Mouse (Mus musculus) forebrain, embryonic 10.5 days (tissue): ENCODE measurements around the gene Dpt. TPM values are rescaled to one million over a fixed set of nuclear protein-coding genes. Genes with fewer than 3 reads are reported as not detected.

Experiments
- DNase-seq: peaks from one replicate; pipeline ENCODE4 v3.0.0-alpha.2; 2017; ENCODE audit warnings: low spot score; ENCODE audit errors: extremely low spot score
- H3K27ac ChIP-seq: fragments of 300-500 bp; sonication (generic); 2 replicates; pipeline ENCODE4 v1.5.1; 2016; ENCODE audit warnings: mild to moderate bottlenecking
- H3K27me3 ChIP-seq: fragments of 300-500 bp; sonication (generic); 2 replicates; pipeline ENCODE4 v1.6.1; 2016; ENCODE audit warnings: mild to moderate bottlenecking; ENCODE audit not compliant: poor library complexity, severe bottlenecking
- H3K36me3 ChIP-seq: fragments of 300-500 bp; sonication (generic); replicated peaks from 2 replicates; pipeline ENCODE4 v1.6.1; 2016; ENCODE audit warnings: mild to moderate bottlenecking, moderate library complexity
- H3K4me1 ChIP-seq: fragments of 300-500 bp; sonication (generic); 2 replicates; pipeline ENCODE4 v1.6.1; 2016
- H3K4me3 ChIP-seq: fragments of 300-500 bp; sonication (generic); 2 replicates; pipeline ENCODE4 v1.5.1; 2016; ENCODE audit warnings: mild to moderate bottlenecking, moderate library complexity
- H3K9me3 ChIP-seq: fragments of 300-500 bp; sonication (generic); 2 replicates; pipeline ENCODE4 v1.6.1; 2016; ENCODE audit warnings: mild to moderate bottlenecking, moderate library complexity
- WGBS: fragments of 180-500 bp; shearing (Covaris S2); methylation state at CpG from one replicate; pipeline ENCODE4 v1.1.7; 2016; 5-methylcytosine and 5-hydroxymethylcytosine counted together
- polyA plus RNA-seq: library from polyadenylated mRNA; unstranded; fragments of >200 nt; fragmentation: Nextera tagmentation; extraction: Ambion mirVana; gene quantifications from 2 replicates; pipeline ENCODE4 v1.2.1, GENCODE M21; 2016

Dpt gene
- polyA plus RNA-seq, 1 experiment from 2014 or later = not detected

- WGBS = 88% methylated on average over 1 of the region's 1 CpGs
- Histone ChIP-seq H3K36me3 (no peaks in the 10 kb centered on the region), H3K9me3 (no peaks in the 10 kb centered on the region), H3K27ac (no peak overlapping the region), H3K4me1 (no peaks in the 10 kb centered on the region), H3K4me3 (no peak overlapping the region), H3K27me3 (no peaks in the 10 kb centered on the region)
- DNase-seq = no peak
Observed at GRCm38 (mm10) chr1:164797746-164798285, 1.4 kb downstream of the Dpt start.

- DNase-seq = no peak
- H3K27ac ChIP-seq = no peak overlapping the region
- H3K4me3 ChIP-seq = no peak overlapping the region
- H3K27me3 ChIP-seq = no peaks in the 10 kb centered on the region
- H3K4me1 ChIP-seq = no peaks in the 10 kb centered on the region
- no peaks in the 10 kb centered on the region for H3K9me3 ChIP-seq
- H3K36me3 ChIP-seq = no peaks in the 10 kb centered on the region
- WGBS = 56% methylated on average over 1 of the region's 1 CpGs
Observed at GRCm38 (mm10) chr1:164798471-164798922, 2.1 kb downstream of the Dpt start.

GRCm38 (mm10) chr1:164799161-164799560, 2.7 kb downstream of the Dpt start:
- H3K9me3 ChIP-seq = no peaks in the 10 kb centered on the region
- no peak for DNase-seq
- H3K36me3 ChIP-seq = no peaks in the 10 kb centered on the region
- 65% methylated on average over 3 of the region's 3 CpGs for WGBS
- no peaks in the 10 kb centered on the region for H3K4me1 ChIP-seq
- no peak overlapping the region for H3K4me3 ChIP-seq
- H3K27me3 ChIP-seq = no peaks in the 10 kb centered on the region
- no peak overlapping the region for H3K27ac ChIP-seq

GRCm38 (mm10) chr1:164804277-164804676, 7.8 kb downstream of the Dpt start:
- H3K4me1 ChIP-seq = no peaks in the 10 kb centered on the region
- H3K9me3 ChIP-seq = no peaks in the 10 kb centered on the region
- no peak overlapping the region for H3K27ac ChIP-seq
- DNase-seq = no peak
- no peaks in the 10 kb centered on the region for H3K27me3 ChIP-seq
- no peaks in the 10 kb centered on the region for H3K36me3 ChIP-seq
- no peak overlapping the region for H3K4me3 ChIP-seq
- 88% methylated on average over 11 of the region's 11 CpGs for WGBS

GRCm38 (mm10) chr1:164804751-164805435, 8.4 kb downstream of the Dpt start:
- no peak overlapping the region for H3K4me3 ChIP-seq
- H3K27me3 ChIP-seq = no peaks in the 10 kb centered on the region
- no peaks in the 10 kb centered on the region for H3K36me3 ChIP-seq
- 87% methylated on average over 10 of the region's 10 CpGs for WGBS
- no peaks in the 10 kb centered on the region for H3K9me3 ChIP-seq
- no peaks in the 10 kb centered on the region for H3K4me1 ChIP-seq
- no peak for DNase-seq
- no peak overlapping the region for H3K27ac ChIP-seq

- Histone ChIP-seq H3K36me3 (no peaks in the 10 kb centered on the region), H3K27me3 (no peaks in the 10 kb centered on the region), H3K4me1 (no peaks in the 10 kb centered on the region), H3K4me3 (no peak overlapping the region), H3K9me3 (no peaks in the 10 kb centered on the region), H3K27ac (no peak overlapping the region)
- WGBS = 96% methylated on average over 2 of the region's 2 CpGs
- no peak for DNase-seq
Observed at GRCm38 (mm10) chr1:164809371-164809770, 12.9 kb downstream of the Dpt start.

- H3K27ac ChIP-seq = no peak overlapping the region
- 81% methylated on average over 3 of the region's 3 CpGs for WGBS
- H3K9me3 ChIP-seq = no peaks in the 10 kb centered on the region
- no peaks in the 10 kb centered on the region for H3K36me3 ChIP-seq
- H3K27me3 ChIP-seq = no peaks in the 10 kb centered on the region
- DNase-seq = no peak
- H3K4me1 ChIP-seq = no peaks in the 10 kb centered on the region
- no peak overlapping the region for H3K4me3 ChIP-seq
Observed at GRCm38 (mm10) chr1:164811296-164811695, 14.9 kb downstream of the Dpt start.

GRCm38 (mm10) chr1:164814243-164814642, 17.8 kb downstream of the Dpt start:
- H3K36me3 ChIP-seq = no peaks in the 10 kb centered on the region
- H3K4me1 ChIP-seq = no peaks in the 10 kb centered on the region
- H3K27ac ChIP-seq = no peak overlapping the region
- H3K4me3 ChIP-seq = no peak overlapping the region
- H3K27me3 ChIP-seq = no peaks in the 10 kb centered on the region
- no peak for DNase-seq
- 71% methylated on average over 2 of the region's 2 CpGs for WGBS
- H3K9me3 ChIP-seq = no peaks in the 10 kb centered on the region

GRCm38 (mm10) chr1:164815330-164815729, 18.9 kb downstream of the Dpt start:
- Histone ChIP-seq H3K27me3 (no peaks in the 10 kb centered on the region), H3K4me3 (no peak overlapping the region), H3K27ac (no peak overlapping the region), H3K36me3 (no peaks in the 10 kb centered on the region), H3K9me3 (no peaks in the 10 kb centered on the region), H3K4me1 (no peaks in the 10 kb centered on the region)
- 83% methylated on average over 5 of the region's 5 CpGs for WGBS
- DNase-seq = no peak

- no peak overlapping the region for H3K4me3 ChIP-seq
- WGBS = 95% methylated on average over 3 of the region's 3 CpGs
- no peaks in the 10 kb centered on the region for H3K27me3 ChIP-seq
- H3K36me3 ChIP-seq = no peaks in the 10 kb centered on the region
- no peaks in the 10 kb centered on the region for H3K4me1 ChIP-seq
- no peak for DNase-seq
- no peak overlapping the region for H3K27ac ChIP-seq
- no peaks in the 10 kb centered on the region for H3K9me3 ChIP-seq
Observed at GRCm38 (mm10) chr1:164817331-164817730, 20.9 kb downstream of the Dpt start.

GRCm38 (mm10) chr1:164821307-164821706, 24.9 kb downstream of the Dpt start:
- H3K4me3 ChIP-seq = no peak overlapping the region
- no peak for DNase-seq
- WGBS = 93% methylated on average over 1 of the region's 1 CpGs
- H3K36me3 ChIP-seq = no peaks in the 10 kb centered on the region
- H3K27me3 ChIP-seq = no peaks in the 10 kb centered on the region
- no peak overlapping the region for H3K27ac ChIP-seq
- H3K9me3 ChIP-seq = no peaks in the 10 kb centered on the region
- H3K4me1 ChIP-seq = no peaks in the 10 kb centered on the region

GRCm38 (mm10) chr1:164821821-164822220, 25.4 kb downstream of the Dpt start:
- Histone ChIP-seq H3K4me1 (no peaks in the 10 kb centered on the region), H3K9me3 (no peaks in the 10 kb centered on the region), H3K4me3 (no peak overlapping the region), H3K36me3 (no peaks in the 10 kb centered on the region), H3K27me3 (no peaks in the 10 kb centered on the region), H3K27ac (no peak overlapping the region)
- WGBS = 62% methylated on average over 3 of the region's 3 CpGs
- no peak for DNase-seq

- DNase-seq = no peak
- H3K4me1 ChIP-seq = no peaks in the 10 kb centered on the region
- no peak overlapping the region for H3K27ac ChIP-seq
- H3K9me3 ChIP-seq = no peaks in the 10 kb centered on the region
- H3K36me3 ChIP-seq = no peaks in the 10 kb centered on the region
- 70% methylated on average over 4 of the region's 4 CpGs for WGBS
- no peak overlapping the region for H3K4me3 ChIP-seq
- no peaks in the 10 kb centered on the region for H3K27me3 ChIP-seq
Observed at GRCm38 (mm10) chr1:164822268-164822667, 25.8 kb downstream of the Dpt start.
